Mouse (Mus musculus) adipocyte (in vitro differentiated cells): ENCODE data around the gene Acr.

Experiments used
- DNase-seq: peaks from one replicate; pipeline ENCODE4 v3.0.0-alpha.2; 2016; ENCODE audit warnings: low spot score

Acr gene

GRCm38 (mm10) chr15:89547824-89548601, 20.1 kb upstream of the Acr start:
- no peak for DNase-seq

- DNase-seq, result no peak
Observed at GRCm38 (mm10) chr15:89548837-89549236, 19.3 kb upstream of the Acr start.

GRCm38 (mm10) chr15:89550506-89550905, 17.6 kb upstream of the Acr start:
- DNase-seq, result no peak

- DNase-seq, result no peak
Observed at GRCm38 (mm10) chr15:89551733-89552132, 16.4 kb upstream of the Acr start.

GRCm38 (mm10) chr15:89555591-89555990, 12.5 kb upstream of the Acr start:
- no peak for DNase-seq

GRCm38 (mm10) chr15:89556401-89557178, 11.5 kb upstream of the Acr start:
- DNase-seq, result no peak

- DNase-seq, result no peak
Observed at GRCm38 (mm10) chr15:89557179-89557995, 10.7 kb upstream of the Acr start.

GRCm38 (mm10) chr15:89557996-89558390, 10.1 kb upstream of the Acr start:
- DNase-seq, result no peak

- DNase-seq, result no peak
Observed at GRCm38 (mm10) chr15:89559202-89559731, 8.9 kb upstream of the Acr start.

- DNase-seq, result no peak
Observed at GRCm38 (mm10) chr15:89572147-89572546, 4.0 kb downstream of the Acr start.

- no peak for DNase-seq
Observed at GRCm38 (mm10) chr15:89582494-89582893, 14.4 kb downstream of the Acr start.

GRCm38 (mm10) chr15:89585101-89585500, 17.0 kb downstream of the Acr start:
- no peak for DNase-seq

- no peak for DNase-seq
Observed at GRCm38 (mm10) chr15:89585631-89586030, 17.5 kb downstream of the Acr start.

GRCm38 (mm10) chr15:89589146-89589545, 21.0 kb downstream of the Acr start:
- DNase-seq, result peak; percentile 24

- peak; percentile 8 for DNase-seq
Observed at GRCm38 (mm10) chr15:89591317-89591716, 23.2 kb downstream of the Acr start.

GRCm38 (mm10) chr15:89591723-89592455, 23.8 kb downstream of the Acr start, which contains the start of gene Rabl2:
Gene Rabl2, minus strand, starts transcription at chr15:89591923.
- DNase-seq, result peak; percentile 79

GRCm38 (mm10) chr15:89592548-89592947, 24.4 kb downstream of the Acr start:
- DNase-seq, result no peak

GRCm38 (mm10) chr15:89605822-89606570, 37.9 kb downstream of the Acr start:
- DNase-seq, result peak; percentile 13

GRCm38 (mm10) chr15:89607480-89607879, 39.4 kb downstream of the Acr start:
- DNase-seq, result no peak

- DNase-seq, result no peak
Observed at GRCm38 (mm10) chr15:89607888-89608287, 39.8 kb downstream of the Acr start.
